Mouse (Mus musculus) E14TG2a.4 (cell line): ENCODE data around the gene Lrrc40.

Experiments used
- CTCF ChIP-seq: conservative IDR thresholded peaks from 2 replicates; pipeline ENCODE4 v1.5.1; 2014; ENCODE audit warnings: low read length
- NANOG ChIP-seq: IDR thresholded peaks from 2 replicates; pipeline ENCODE4 v1.6.1; 2014; ENCODE audit warnings: borderline replicate concordance, low read length, mixed read lengths

DNA sequence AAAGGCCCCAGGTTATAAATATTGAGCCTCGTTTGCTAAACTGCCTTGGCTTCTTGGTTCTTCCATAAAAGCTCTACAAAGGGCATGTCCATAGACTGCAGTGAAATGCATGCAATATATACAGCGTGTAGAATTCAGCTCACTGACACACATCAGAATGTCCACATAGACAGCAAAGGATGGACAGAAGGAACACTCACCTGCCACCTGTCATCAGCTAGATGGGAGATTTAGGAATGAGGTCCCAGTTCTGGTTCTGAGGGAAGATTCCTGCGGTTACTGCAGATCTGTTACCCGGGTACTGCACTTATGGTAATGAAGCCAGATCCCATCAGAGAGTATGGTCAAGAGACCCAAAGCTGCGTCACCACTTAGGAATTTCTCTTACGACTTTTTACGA lies 31.5 kb downstream of the Lrrc40 start:
- TF ChIP-seq CTCF = no peak
- TF ChIP-seq NANOG = no peak
